Mouse (Mus musculus) bone marrow, adult 2 months (tissue): ENCODE data around the gene Prmt9.

Experiments
- CTCF ChIP-seq: fragments of 200-500 bp; IDR thresholded peaks from 2 replicates; pipeline ENCODE4 v1.5.1; 2011; ENCODE audit warnings: low read length, control low read depth; ENCODE audit not compliant: control insufficient read depth, insufficient read depth
- POLR2A ChIP-seq: fragments of 200-500 bp; IDR thresholded peaks from 2 replicates; pipeline ENCODE4 v1.6.1; 2011; ENCODE audit warnings: low read depth, mild to moderate bottlenecking, control low read depth, low read length, borderline replicate concordance; ENCODE audit not compliant: control insufficient read depth

DNA sequence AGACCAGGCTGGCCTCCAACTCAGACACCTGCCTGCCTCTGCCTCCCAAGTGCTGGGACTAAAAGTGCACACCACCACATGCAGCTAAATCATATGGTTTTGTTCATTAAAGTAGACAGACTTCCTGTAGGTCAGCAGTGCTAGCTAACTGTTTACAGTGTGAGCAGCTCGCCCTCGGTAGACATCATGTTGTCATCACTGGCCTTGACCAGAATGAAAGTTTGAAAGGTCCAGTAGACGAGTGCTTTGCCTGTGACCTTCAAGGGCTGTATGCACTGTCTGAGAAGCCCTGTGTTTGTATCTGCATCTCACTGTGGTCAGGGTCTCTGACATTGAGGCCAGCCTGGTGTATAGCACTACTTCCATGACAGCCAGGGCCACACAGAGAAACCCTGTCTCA, 12.2 kb downstream of the Prmt9 start:
- TF ChIP-seq POLR2A (no peak), CTCF (no peak)
